Mouse (Mus musculus): ENCODE measurements around the gene Jmy. TPM values are rescaled to one million over a fixed set of nuclear protein-coding genes. Genes with fewer than 3 reads are reported as not detected.

Jmy gene
- polyA plus RNA-seq, 1 experiment: 13.4 TPM

- no peaks in the 10 kb centered on the region for H3K9me3 ChIP-seq (replicated peaks; ENCODE audit: control insufficient read depth, insufficient read depth, low read length, poor library complexity, severe bottlenecking)
- H3K4me3 ChIP-seq (ENCODE audit: low read depth, low read length): no peak overlapping the region
- H3K27me3 ChIP-seq (ENCODE audit: control insufficient read depth, insufficient read depth, low read length, poor library complexity, severe bottlenecking): no peaks in the 10 kb centered on the region
- no peak overlapping the region for H3K9ac ChIP-seq (ENCODE audit: low read depth, poor library complexity, severe bottlenecking)
- no peak for TF ChIP-seq EP300 (IDR thresholded peaks at IDR 0.05; ENCODE audit: insufficient read depth, low read depth, low read length)
- no peak for TF ChIP-seq CTCF (IDR thresholded peaks at IDR 0.05; ENCODE audit: low read depth, low read length)
- TF ChIP-seq POLR2A (IDR thresholded peaks at IDR 0.05; ENCODE audit: insufficient read depth, low read length): no peak
- H3K4me1 ChIP-seq (ENCODE audit: control insufficient read depth, insufficient read depth, low read length): no peaks in the 10 kb centered on the region
- no peak overlapping the region for H3K27ac ChIP-seq (ENCODE audit: insufficient read depth, low read length)
- H3K36me3 ChIP-seq (ENCODE audit: control insufficient read depth, insufficient read depth, low read length, poor library complexity, severe bottlenecking): no peaks in the 10 kb centered on the region
Measured at GRCm38 (mm10) chr13:93380399-93381063, 119.1 kb downstream of the Jmy start.

Other genes with a start within 250 kb of the Jmy start
- 23.9 and 27.4 TPM in 2 replicates for gene Homer1, start 200.2 kb downstream of the Jmy start, polyA plus RNA-seq (2011; ENCODE audit: insufficient read depth, insufficient read length, low read depth, missing spikeins)
- not detected in 2 replicates for gene Bhmt, start 138.2 kb upstream of the Jmy start, polyA plus RNA-seq (2011; ENCODE audit: insufficient read depth, insufficient read length, low read depth, missing spikeins)
- not detected in 2 replicates for gene Bhmt2, start 174.5 kb upstream of the Jmy start, polyA plus RNA-seq (2011; ENCODE audit: insufficient read depth, insufficient read length, low read depth, missing spikeins)
- 0.23 and 0.72 TPM in 2 replicates for gene Dmgdh, start 174.6 kb upstream of the Jmy start, polyA plus RNA-seq (2011; ENCODE audit: insufficient read depth, insufficient read length, low read depth, missing spikeins)